Mouse (Mus musculus) layer of hippocampus, adult 9-10 months (tissue): ENCODE measurements around the gene Fam83e.
A peak's percentile ranks its signal among the peaks of the same experiment; 100 is the strongest.

Experiments used
- DNase-seq: peaks from one replicate; pipeline ENCODE4 v3.0.0; 2022; ENCODE audit warnings: low spot score

Gene Fam83e

GRCm38 (mm10) chr7:45702316-45702715, 18.7 kb upstream of the Fam83e start:
- no peak for DNase-seq

DNA sequence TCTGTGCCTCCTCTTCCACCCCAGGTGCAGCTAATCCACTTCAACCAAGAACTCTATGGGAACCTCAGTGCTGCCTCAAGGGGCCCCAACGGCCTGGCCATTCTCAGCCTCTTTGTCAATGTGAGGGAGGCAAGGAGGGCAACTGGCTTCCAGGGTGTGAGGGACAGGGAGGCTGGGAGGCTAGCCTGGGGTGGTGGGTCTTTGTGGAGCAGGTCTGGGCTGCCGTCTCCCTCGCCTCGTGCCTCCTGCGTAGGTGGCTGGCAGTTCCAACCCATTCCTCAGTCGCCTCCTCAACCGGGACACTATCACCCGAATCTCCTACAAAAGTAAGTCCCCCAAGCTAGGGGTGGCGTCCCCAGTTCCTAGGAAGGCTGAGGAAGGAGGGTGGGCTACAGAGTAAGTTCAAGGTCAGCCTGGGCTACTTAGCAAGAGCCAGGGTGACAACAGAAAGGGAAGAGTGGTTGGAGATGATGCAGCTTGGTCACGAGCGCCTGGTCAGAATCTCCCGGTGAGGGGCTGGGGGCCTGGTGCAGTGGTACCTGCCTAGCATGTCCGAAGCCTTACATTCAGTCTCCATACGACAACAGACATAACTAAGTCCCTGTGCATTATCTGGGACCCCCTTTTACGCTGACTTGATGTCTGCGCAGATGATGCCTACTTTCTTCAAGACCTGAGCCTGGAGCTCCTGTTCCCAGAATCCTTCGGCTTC, 18.0 kb upstream of the Fam83e start:
- no peak for DNase-seq

DNA sequence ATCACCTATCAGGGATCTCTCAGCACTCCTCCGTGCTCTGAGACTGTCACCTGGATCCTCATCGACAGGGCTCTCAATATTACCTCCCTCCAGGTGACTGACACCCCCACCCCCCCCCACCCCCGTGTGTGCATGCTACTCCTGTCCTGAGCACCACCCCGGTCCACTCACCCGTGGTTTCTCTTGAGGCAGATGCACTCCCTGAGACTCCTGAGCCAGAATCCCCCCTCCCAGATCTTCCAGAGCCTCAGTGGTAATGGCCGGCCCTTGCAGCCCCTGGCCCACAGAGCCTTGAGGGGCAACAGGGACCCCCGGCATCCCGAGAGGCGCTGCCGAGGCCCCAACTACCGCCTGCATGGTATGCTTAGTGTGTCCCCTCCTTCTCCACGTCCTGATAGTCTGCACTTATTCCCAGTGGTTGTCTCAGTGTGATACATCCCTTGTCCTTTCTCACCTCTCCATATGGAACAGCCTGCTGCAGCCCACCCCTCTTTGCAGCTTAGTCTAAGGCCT, 17.4 kb upstream of the Fam83e start:
- no peak for DNase-seq

- no peak for DNase-seq
These were observed 16.9 kb upstream of the Fam83e start for GRCm38 (mm10) chr7:45704046-45704559.

DNA sequence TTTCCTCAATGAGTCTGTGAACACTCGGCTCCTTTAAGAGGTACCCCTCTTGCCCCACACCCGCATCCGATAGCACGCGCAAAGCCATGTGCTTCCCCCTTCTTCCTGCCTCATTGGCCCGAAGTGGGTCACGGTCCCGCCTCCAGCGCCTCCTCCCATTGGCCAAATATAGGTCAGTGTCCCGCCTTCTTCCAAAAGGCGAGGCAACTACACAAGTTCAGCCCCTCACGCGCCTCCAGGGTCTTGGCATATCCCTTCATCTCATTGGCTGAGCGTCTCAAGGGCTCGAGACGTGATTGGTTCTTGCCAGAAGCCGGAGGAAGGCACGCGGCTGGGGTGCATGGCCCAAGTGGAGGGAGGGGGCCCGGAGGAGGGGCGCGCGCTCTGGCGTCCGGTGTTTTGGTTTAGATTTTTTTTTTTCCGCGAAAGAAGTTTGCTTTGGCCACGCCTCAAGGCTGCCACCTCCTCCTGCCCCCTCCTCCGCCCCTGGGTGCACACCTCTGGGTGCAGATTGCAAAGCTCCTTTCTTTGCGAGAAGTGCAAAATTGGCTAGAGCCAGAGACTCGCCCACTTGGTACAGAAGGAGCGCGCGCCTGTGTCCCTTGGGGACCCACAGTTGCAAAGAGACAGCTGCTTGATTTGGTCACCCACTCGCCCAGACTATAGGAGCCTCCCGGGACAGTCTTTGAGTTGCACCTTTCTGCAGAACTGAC, 16.1 kb upstream of the Fam83e start, which contains the start of gene Dbp:
TSS of gene Dbp (plus strand) at position 359 of the 713 bp plus-strand sequence.
- DNase-seq: peak; percentile 99

DNA sequence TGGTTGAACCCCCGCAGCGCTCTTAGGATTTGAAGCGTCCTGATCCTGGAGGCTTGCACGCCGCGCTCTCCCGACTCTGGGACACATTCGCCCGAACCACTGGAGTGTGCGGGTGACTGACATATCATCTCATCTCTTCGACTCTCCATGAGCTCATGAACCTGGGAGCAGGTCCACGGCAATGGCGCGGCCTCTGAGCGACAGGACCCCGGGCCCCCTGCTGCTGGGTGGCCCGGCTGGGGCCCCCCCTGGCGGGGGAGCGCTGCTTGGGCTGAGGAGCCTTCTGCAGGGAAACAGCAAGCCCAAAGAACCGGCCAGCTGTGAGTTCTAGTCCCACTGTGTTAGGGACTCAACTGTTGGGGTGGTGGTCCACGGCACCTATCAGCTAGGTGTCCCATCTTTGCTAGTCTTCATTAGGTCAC, 15.6 kb upstream of the Fam83e start:
- no peak for DNase-seq

- DNase-seq: no peak
These were observed 15.1 kb upstream of the Fam83e start for GRCm38 (mm10) chr7:45705873-45706281.

GRCm38 (mm10) chr7:45706721-45707241, 14.2 kb upstream of the Fam83e start:
- DNase-seq: no peak

DNA sequence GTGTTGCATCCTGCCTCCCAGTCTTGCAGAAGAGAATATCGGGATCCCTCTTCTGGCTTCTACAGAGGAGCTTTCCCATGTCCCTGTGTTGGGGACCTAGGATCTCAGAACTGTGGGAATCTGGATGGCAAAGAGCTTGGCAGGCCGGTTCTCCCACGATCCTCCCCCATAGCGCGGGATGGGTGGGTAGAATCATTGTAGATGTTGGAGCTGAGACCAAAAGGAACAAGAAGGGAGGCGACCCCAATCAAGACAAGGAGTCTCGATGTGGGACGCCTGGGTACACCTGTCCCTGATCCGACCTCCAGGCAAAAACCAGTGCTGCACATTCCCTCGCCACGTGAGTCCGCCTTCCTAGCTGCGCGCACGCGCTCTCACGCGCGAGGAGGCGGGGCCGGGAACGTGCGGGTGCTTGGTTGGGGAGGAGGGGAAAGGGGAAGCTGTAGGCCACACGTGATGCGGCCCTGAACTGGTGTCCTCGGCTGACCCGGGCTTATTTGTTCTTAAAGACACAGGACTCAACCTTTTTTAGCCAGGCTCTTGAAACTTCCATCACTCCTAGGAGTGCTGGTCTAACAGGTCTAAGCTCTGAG, 13.5 kb upstream of the Fam83e start:
- DNase-seq: peak; percentile 86

DNA sequence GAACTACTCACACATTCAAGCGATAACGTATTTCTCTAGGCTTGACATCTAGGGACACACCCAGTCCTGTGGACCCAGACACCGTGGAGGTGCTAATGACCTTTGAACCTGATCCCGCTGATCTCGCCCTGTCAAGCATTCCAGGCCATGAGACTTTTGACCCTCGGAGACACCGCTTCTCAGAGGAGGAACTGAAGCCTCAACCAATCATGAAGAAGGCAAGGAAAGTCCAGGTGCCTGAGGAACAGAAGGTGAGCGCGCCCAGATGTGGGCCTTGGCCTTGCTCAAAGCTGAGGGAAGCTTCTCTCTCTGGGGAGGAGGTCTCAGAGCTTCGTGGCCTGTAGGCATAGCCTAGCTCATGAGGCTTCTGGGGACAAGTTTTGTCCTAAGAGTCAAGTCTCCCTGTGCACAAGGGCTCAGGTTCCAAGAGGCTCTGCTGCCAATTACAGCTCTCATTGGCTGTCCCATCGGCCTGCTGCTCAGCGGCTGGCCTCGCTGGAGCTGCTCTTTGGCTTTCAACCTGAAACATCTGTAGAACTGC, 12.7 kb upstream of the Fam83e start:
- no peak for DNase-seq

DNA sequence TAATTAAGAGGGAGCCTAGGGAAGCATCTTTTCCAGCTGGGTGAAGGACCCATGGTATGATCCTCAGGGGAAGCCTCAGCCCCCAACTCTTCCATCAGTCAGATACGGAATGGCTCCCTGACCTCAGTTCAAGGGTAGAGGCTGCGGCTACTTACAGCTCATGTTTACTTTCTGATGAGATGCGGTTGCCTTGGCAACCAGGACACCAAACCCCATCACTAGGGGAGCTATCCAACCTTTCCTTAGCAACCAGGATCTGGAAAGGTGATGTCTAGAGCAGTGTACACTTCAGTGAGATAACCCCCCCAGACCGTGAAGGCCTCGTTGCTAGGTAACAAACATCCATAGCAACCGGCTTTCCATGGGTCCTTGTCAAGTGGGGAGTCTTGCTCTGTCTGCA, 12.0 kb upstream of the Fam83e start:
- DNase-seq: no peak

DNA sequence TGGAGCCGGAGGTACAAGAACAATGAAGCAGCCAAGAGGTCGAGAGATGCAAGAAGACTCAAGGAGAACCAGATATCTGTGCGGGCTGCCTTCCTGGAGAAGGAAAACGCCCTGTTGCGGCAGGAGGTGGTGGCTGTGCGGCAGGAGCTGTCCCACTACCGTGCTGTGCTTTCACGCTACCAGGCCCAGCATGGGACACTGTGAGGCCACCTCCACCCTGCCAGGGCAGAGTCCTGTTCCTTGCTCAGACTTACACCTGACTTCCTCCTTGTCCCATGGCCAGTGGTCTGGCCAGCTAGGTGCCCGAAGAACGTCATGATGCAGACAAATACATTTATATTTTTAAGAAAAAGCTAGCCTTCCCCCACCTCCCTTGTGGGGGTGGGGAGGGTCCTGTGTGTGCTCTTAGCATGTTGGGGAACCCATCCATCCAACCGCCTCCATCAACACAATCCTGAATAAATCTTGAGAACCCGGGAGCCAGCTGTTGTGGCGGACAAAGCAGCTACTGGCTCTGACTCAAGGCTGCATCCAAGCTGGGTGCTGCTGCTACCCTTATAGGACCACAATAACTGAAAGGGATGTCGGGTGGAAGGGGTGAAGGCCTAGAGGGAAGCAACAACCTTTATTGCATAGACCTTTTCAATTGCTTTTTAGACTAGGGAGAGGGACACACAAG, 11.2 kb upstream of the Fam83e start:
- DNase-seq: no peak

DNA sequence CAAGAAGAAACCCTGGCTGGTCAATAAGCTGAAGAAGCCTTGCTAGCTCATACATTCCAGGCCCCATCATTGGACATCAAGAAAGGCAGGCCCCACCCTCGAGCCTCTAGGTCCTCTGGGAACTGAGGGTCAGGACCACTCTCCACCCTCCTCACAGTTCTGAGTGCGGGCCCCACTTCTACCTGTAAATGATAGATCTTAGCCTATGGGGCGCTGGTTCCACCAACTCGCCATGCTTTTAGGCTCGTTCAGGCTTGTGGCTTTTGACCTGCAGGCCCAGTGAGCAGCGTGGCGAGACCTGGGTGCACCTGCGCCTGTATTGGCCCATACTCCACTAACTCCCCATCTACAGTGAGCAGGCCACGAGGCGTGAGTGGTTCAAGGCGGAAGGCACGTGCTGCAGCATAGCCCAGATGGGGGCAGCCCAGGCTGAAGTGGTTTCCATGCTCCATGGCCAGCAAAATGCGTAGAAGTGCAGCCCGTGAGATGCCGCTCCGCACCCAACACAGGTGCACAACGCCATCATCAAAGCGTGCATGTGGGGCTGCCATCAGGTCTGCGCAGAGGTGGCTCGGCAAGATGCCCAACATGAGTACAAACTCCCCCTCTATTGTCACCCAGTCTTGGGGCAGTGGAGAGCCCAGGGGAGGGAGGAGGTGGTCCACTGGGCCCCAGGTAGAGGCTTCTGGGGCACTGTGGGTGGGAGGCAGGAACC, 10.4 kb upstream of the Fam83e start:
- DNase-seq: no peak

GRCm38 (mm10) chr7:45711316-45712021, 9.5 kb upstream of the Fam83e start:
- no peak for DNase-seq

GRCm38 (mm10) chr7:45712022-45712757, 8.8 kb upstream of the Fam83e start:
- DNase-seq: no peak

DNA sequence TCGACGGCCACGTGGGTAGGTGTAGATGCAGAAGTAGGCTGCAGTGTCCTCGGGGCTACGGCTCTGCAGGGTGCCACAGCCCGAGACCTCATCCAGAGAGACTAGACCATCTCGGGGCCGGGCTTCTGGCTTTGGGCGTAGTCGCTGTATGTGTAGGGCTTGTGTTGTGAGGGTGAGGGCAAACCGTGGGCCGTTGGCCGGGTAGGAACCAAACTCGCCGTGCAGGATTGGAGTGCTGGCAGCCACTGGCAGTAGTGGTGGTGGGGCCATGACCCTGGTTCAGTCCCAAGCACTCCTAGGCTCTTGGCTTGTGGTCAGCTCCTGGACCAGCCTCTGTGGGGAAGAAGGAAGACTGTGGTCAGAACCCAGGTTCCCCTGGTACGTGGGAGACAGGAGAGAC, 7.6 kb upstream of the Fam83e start:
- no peak for DNase-seq

- no peak for DNase-seq
These were observed 7.0 kb upstream of the Fam83e start for GRCm38 (mm10) chr7:45713881-45714520.

- no peak for DNase-seq
These were observed 6.4 kb upstream of the Fam83e start for GRCm38 (mm10) chr7:45714630-45715089.
